Mouse (Mus musculus) liver, postnatal 0 days (tissue): ENCODE data around the gene Dtx3l. TPM values are rescaled to one million over a fixed set of nuclear protein-coding genes. Genes with fewer than 3 reads are reported as not detected.

ENCODE experiments used
- ATAC-seq: fragments of 200-750 bp; cut with Nextera tagmentation; 2 replicates; pipeline ENCODE4 v1.8.0; 2017; ENCODE audit warnings: mild to moderate bottlenecking, moderate library complexity
- DNase-seq: peaks from one replicate; pipeline ENCODE4 v3.0.0-alpha.2; 2016
- H3K27ac ChIP-seq: fragments of 300-500 bp; sonication (generic); 2 replicates; pipeline ENCODE4 v1.5.1; 2014; ENCODE audit warnings: antibody characterized with exemption, moderate library complexity, mild to moderate bottlenecking, low read depth
- H3K27me3 ChIP-seq: fragments of 300-500 bp; sonication (generic); 2 replicates; pipeline ENCODE4 v1.6.1; 2014; ENCODE audit warnings: low read length, control low read depth, mixed read lengths; ENCODE audit not compliant: insufficient read depth
- H3K36me3 ChIP-seq: fragments of 300-500 bp; sonication (generic); replicated peaks from 2 replicates; pipeline ENCODE4 v1.6.1; 2014; ENCODE audit warnings: mild to moderate bottlenecking, control low read depth, low read length, moderate library complexity, mixed read lengths; ENCODE audit not compliant: insufficient read depth
- H3K4me1 ChIP-seq: fragments of 300-500 bp; sonication (generic); 2 replicates; pipeline ENCODE4 v1.6.1; 2014; ENCODE audit warnings: antibody characterized with exemption, mild to moderate bottlenecking, control low read depth; ENCODE audit not compliant: insufficient read depth
- H3K4me2 ChIP-seq: fragments of 300-500 bp; sonication (generic); 2 replicates; pipeline ENCODE4 v1.6.1; 2014; ENCODE audit warnings: low read depth, mild to moderate bottlenecking, low read length, moderate library complexity, mixed read lengths
- H3K4me3 ChIP-seq: fragments of 300-500 bp; sonication (generic); 2 replicates; pipeline ENCODE4 v1.5.1; 2014; ENCODE audit warnings: low read depth, low read length
- H3K9ac ChIP-seq: fragments of 300-500 bp; sonication (generic); replicated peaks from 2 replicates; pipeline ENCODE4 v1.6.1; 2014; ENCODE audit warnings: mild to moderate bottlenecking, moderate library complexity
- H3K9me3 ChIP-seq: fragments of 300-500 bp; sonication (generic); 2 replicates; pipeline ENCODE4 v1.6.1; 2016; ENCODE audit warnings: mild to moderate bottlenecking, control low read depth, low read length, mixed read lengths
- CTCF ChIP-seq: sonication (generic); IDR thresholded peaks from 2 replicates; pipeline ENCODE4 v1.5.1; 2016; ENCODE audit warnings: antibody characterized with exemption, low read depth
- EP300 ChIP-seq: IDR thresholded peaks from 2 replicates; pipeline ENCODE4 v1.6.1; 2016; ENCODE audit warnings: antibody characterized with exemption, low read depth, mild to moderate bottlenecking
- WGBS: fragments of 180-500 bp; shearing (Covaris S2); extraction: QIAGEN DNeasy Blood & Tissue Kit; methylation state at CpG from one replicate; pipeline ENCODE4 v1.1.7; 2014; ENCODE audit not compliant: insufficient replicate concordance; 5-methylcytosine and 5-hydroxymethylcytosine counted together
- polyA plus RNA-seq: library from polyadenylated mRNA; unstranded; fragments of >200 nt; fragmentation: Nextera tagmentation; extraction: Ambion mirVana; gene quantifications from 2 replicates; pipeline ENCODE4 v1.2.1, GENCODE M21; 2015

Dtx3l gene
- polyA plus RNA-seq, 1 experiment from 2014 or later = 16.3 TPM

GRCm38 (mm10) chr16:35933181-35933580, 5.8 kb downstream of the Dtx3l start:
- 83% methylated on average over 10 of the region's 10 CpGs for WGBS
- ATAC-seq (0 out of 2 replicates have a peak, but pooled peaks have one; percentile 7), DNase-seq (no peak)
- H3K36me3 ChIP-seq = peaks cover 65% of the 10 kb centered on the region
- no peak overlapping the region for H3K4me3 ChIP-seq
- H3K9me3 ChIP-seq = no peaks in the 10 kb centered on the region
- H3K4me1 ChIP-seq = peaks cover 31% of the 10 kb centered on the region
- no peak overlapping the region for H3K4me2 ChIP-seq
- H3K27ac ChIP-seq = peak overlapping the region; percentile 77
- H3K9ac ChIP-seq = no peak overlapping the region
- TF ChIP-seq EP300 (no peak), CTCF (no peak)
- no peaks in the 10 kb centered on the region for H3K27me3 ChIP-seq

DNA sequence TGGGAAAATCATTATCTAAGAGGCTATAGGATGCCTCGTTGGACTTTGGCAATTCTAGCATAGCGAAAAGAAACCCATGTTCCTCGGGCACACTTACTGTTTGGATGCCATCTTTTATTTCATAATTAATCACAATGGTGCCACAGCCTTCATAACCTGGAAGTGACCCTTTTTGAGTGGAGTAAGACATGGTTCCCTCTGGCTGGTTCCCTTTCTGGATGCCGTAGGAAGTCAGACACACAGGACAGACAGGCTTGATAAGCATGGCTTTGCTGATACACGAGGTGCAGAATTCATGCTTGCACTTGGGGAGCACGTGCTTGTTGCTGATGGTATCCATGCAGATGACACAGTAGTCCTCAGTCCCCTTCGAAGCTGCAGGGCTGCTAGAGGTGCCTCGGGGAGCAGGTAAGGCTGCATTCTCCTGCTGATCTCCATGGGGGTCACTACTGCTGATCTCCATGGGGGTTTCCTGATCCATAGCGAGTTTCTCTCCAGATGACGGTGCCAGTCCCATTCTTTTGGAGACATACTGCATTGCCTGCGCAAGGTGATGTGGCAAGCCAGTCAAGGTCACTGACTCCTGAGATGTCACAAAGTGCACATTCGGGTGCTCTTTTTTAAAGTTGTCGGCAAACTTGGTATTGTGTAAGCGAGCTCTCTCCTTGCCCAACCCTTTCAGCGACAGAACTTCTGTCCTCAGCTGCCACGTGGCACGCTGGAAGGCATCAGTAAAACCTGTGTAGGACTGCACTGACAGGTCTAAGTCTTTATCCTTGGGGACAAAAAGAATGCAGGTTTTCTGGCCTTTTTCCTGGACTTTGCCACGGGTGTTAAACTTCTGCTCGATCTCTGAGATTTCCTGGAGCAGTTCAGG, 6.5 kb downstream of the Dtx3l start:
- H3K9me3 ChIP-seq = no peaks in the 10 kb centered on the region
- peak overlapping the region; percentile 24; the same call in 1 of the 2 replicates for H3K4me2 ChIP-seq
- WGBS = 69% methylated on average over 19 of the region's 19 CpGs
- peaks cover 25% of the 10 kb centered on the region for H3K4me1 ChIP-seq
- peak; percentile 88 for ATAC-seq
- H3K36me3 ChIP-seq = peaks cover 68% of the 10 kb centered on the region
- TF ChIP-seq EP300 = peak; percentile 74
- TF ChIP-seq CTCF = no peak
- no peaks in the 10 kb centered on the region for H3K27me3 ChIP-seq
- peak overlapping the region; percentile 77 for H3K27ac ChIP-seq
- H3K4me3 ChIP-seq = no peak overlapping the region
- H3K9ac ChIP-seq = 0 out of 2 replicates have a peak overlapping the region, but pooled peaks have one; percentile 16
- peak; percentile 66 for DNase-seq

- ATAC-seq = peak; percentile 53
- H3K27me3 ChIP-seq = no peaks in the 10 kb centered on the region
- H3K27ac ChIP-seq = peak overlapping the region; percentile 85
- peak overlapping the region; percentile 59 for H3K4me2 ChIP-seq
- peaks cover 19% of the 10 kb centered on the region for H3K36me3 ChIP-seq
- WGBS = 82% methylated on average over 5 of the region's 5 CpGs
- TF ChIP-seq EP300 = no peak
- TF ChIP-seq CTCF = no peak
- H3K9ac ChIP-seq = peak overlapping the region; percentile 39
- H3K4me3 ChIP-seq = peak overlapping the region; percentile 34
- no peaks in the 10 kb centered on the region for H3K9me3 ChIP-seq
- no peaks in the 10 kb centered on the region for H3K4me1 ChIP-seq
- no peak for DNase-seq
These were observed 14.6 kb downstream of the Dtx3l start for GRCm38 (mm10) chr16:35924341-35924740.

DNA sequence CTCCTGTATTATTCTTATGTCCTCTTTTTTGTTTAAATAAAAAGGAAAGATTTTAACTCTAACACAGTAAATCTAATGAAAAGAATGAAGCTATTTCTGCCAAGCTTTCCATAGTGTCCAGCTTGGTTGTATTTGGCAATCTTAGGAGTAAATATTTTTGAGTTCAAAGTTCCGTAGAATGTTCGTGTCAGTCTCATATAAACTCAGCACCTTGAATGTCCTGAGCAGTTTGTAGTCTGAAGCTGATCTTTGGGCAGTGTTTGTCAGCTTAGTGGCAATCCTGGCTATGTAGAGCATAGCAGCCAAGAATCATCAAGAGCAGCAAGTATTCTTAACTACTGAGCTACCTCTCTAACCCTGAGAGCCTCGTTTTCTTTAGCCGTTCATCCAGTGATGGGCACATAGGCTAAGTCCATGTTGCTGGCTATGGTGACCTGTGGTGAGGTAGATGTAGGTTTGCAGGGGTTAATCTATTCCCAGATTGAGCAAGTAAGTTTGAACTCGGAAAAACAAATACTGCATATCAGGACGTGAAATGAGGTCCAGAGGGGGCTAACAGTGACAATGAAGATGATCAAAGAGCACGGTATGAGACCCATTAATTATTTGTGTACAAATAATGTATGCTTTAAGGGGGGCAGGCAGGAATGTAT, 15.3 kb downstream of the Dtx3l start:
- no peak for DNase-seq
- Histone ChIP-seq H3K4me1 (0 out of 2 replicates have a peak, but pooled peaks cover 5% of the 10 kb centered on the region), H3K27ac (peak overlapping the region; percentile 85), H3K27me3 (no peaks in the 10 kb centered on the region), H3K4me2 (peak overlapping the region; percentile 59), H3K4me3 (peak overlapping the region; percentile 34), H3K9me3 (no peaks in the 10 kb centered on the region), H3K9ac (peak overlapping the region; percentile 39; the same call in 1 of the 2 replicates), H3K36me3 (peaks cover 12% of the 10 kb centered on the region)
- WGBS = 60% methylated on average over 7 of the region's 7 CpGs
- ATAC-seq = peak; percentile 87
- no peak for TF ChIP-seq CTCF
- TF ChIP-seq EP300 = peak; percentile 61

GRCm38 (mm10) chr16:35922301-35922895, 16.6 kb downstream of the Dtx3l start:
- WGBS = 52% methylated on average over 3 of the region's 3 CpGs

GRCm38 (mm10) chr16:35921676-35922235, 17.2 kb downstream of the Dtx3l start:
- Histone ChIP-seq H3K4me1 (0 out of 2 replicates have a peak, but pooled peaks cover 8% of the 10 kb centered on the region), H3K27me3 (no peaks in the 10 kb centered on the region), H3K4me3 (no peak overlapping the region), H3K4me2 (no peak overlapping the region), H3K27ac (no peak overlapping the region; the same call in 1 of the 2 replicates), H3K9ac (no peak overlapping the region), H3K36me3 (no peaks in the 10 kb centered on the region), H3K9me3 (no peaks in the 10 kb centered on the region)
- WGBS = 37% methylated on average over 2 of the region's 2 CpGs
- no peak for TF ChIP-seq CTCF
- no peak for ATAC-seq
- DNase-seq = no peak

More at GRCm38 (mm10) chr16:35922301-35922895, 16.6 kb downstream of the Dtx3l start:
- H3K9me3 ChIP-seq = no peaks in the 10 kb centered on the region
- no peaks in the 10 kb centered on the region for H3K27me3 ChIP-seq
- H3K4me1 ChIP-seq = 0 out of 2 replicates have a peak, but pooled peaks cover 8% of the 10 kb centered on the region
- H3K4me3 ChIP-seq = no peak overlapping the region
- TF ChIP-seq CTCF (no peak), EP300 (no peak)
- peak overlapping the region; percentile 34; the same call in 1 of the 2 replicates for H3K27ac ChIP-seq
- ATAC-seq (no peak), DNase-seq (no peak)
- peaks cover 4% of the 10 kb centered on the region for H3K36me3 ChIP-seq
- H3K4me2 ChIP-seq = no peak overlapping the region
- H3K9ac ChIP-seq = no peak overlapping the region
